Comparison of ENCODE assay signal across 8 mouse cellular contexts in the genomic region with DNA sequence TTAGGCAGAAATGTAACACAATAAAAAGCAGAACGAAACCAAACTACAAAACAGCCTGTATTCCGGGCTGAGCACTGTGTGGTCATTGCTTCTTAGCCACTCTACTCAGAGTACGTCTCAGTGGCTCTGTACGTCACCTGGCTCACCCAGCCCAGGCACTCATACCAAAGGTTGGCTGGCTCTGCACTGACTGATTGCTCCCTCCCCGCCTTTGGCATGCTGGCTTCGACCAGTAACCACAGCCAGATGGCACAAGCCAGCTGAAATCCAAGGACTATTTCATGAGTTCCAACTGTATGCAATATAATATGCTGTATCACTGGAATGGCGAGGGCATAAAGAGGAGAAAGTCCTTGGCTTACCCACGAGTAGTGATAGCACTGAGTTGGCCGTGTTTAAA.
DNase-seq lines count a peak whose midpoint lies in the region; ATAC-seq lines count a peak whose summit lies in the region.

No protein-coding gene starts in this region.

- peak overlapping the region; percentile 53 for H3K4me3 ChIP-seq in megakaryocyte, embryonic 14.5 days (replicated peaks)

- intact Hi-C loops in left cerebral cortex, postnatal 14 days (cut with DNase I), result no loop called here

- ATAC-seq in megakaryocyte, adult 5-6 weeks (ENCODE audit: poor library complexity, severe bottlenecking), result no peak

- peak; percentile 3 to 6 for DNase-seq in cerebellum, postnatal 36 days
- DNase-seq in cerebellum, adult 11 months, result no peak
- DNase-seq in gastrocnemius, postnatal 25 days, result peak; percentile 77
- DNase-seq in skeletal muscle tissue, adult 2 months (ENCODE audit: low read depth, low spot score), result peak; percentile 75
- DNase-seq in thymus, adult 18-20 months, result no peak
- no peak for DNase-seq in left cerebral cortex, postnatal 14 days (ENCODE audit: low spot score in 2 of 2)

- no peaks in the 10 kb centered on the region for H3K4me1 ChIP-seq in megakaryocyte, embryonic 14.5 days

- no peaks in the 10 kb centered on the region for H3K27me3 ChIP-seq in megakaryocyte, embryonic 14.5 days (replicated peaks)

- H3K9me3 ChIP-seq in megakaryocyte, embryonic 14.5 days, result peaks cover 10% of the 10 kb centered on the region; the same call in 1 of the 2 replicates

- no peaks in the 10 kb centered on the region for H3K36me3 ChIP-seq in megakaryocyte, embryonic 14.5 days (replicated peaks; ENCODE audit: low read length)

Comparison
In these comparisons a context has a peak if more than half of its experiments do, and no peak if none do; other contexts are left out.
1. DNase-seq: peak in cerebellum, postnatal 36 days (2 of 2), gastrocnemius, postnatal 25 days (single experiment) and skeletal muscle tissue, adult 2 months (single experiment); none in cerebellum, adult 11 months (single experiment), thymus, adult 18-20 months (0 of 2) and left cerebral cortex, postnatal 14 days (0 of 2).